Mouse (Mus musculus) lung, postnatal 36 days (tissue): ENCODE data around the gene Ssc4d.

ENCODE experiments used
- DNase-seq: peaks from one replicate; pipeline ENCODE4 v3.0.0; 2022; ENCODE audit warnings: mixed read lengths

The Ssc4d gene

GRCm38 (mm10) chr5:135935641-135936190 lies 38.6 kb downstream of the Ssc4d start:
- DNase-seq = no peak

GRCm38 (mm10) chr5:135935176-135935523 lies 39.2 kb downstream of the Ssc4d start:
- DNase-seq = no peak

GRCm38 (mm10) chr5:135934481-135935175 lies 39.7 kb downstream of the Ssc4d start, which contains the start of gene Ywhag:
Gene Ywhag (minus strand): TSS chr5:135934616.
- peak; percentile 98 for DNase-seq

- DNase-seq = peak; percentile 78
These were observed 40.4 kb downstream of the Ssc4d start for GRCm38 (mm10) chr5:135933900-135934441.

DNA sequence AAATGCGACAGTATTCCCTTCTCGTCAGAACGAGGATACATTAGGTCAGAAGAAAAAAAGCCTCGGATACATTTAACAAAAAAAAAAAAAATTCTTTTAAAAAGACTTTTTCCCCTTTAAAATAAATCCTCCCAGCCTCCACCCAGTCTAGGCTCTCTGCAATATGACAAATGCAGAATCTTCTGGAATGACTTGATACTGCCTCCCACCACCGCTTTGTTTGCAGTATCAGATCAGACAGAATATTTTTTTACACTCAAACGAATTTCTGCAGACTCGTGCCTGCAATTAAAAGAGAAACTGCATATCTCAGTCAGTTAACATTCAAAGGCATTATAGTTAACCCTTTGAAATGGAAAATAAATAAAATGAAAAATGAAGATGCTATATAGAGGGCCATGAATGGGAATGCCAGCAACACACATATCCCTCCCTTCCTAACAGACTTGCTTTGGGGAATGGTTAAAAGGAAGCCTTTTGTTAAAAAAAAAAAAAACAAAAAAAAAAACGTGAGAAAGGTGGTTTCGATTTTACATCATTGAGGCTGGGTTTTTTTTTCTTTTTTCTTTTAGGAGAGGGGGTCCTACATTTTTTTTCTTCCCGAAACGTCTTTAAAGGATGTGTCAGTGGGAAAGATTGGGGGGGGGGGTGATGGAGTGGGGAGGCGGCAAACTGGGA lies 41.0 kb downstream of the Ssc4d start:
- no peak for DNase-seq

GRCm38 (mm10) chr5:135932359-135932758 lies 42.0 kb downstream of the Ssc4d start:
- no peak for DNase-seq

- DNase-seq = no peak
These were observed 42.8 kb downstream of the Ssc4d start for GRCm38 (mm10) chr5:135931526-135931925.

GRCm38 (mm10) chr5:135929685-135930424 lies 44.5 kb downstream of the Ssc4d start:
- no peak for DNase-seq

- no peak for DNase-seq
These were observed 50.4 kb downstream of the Ssc4d start for GRCm38 (mm10) chr5:135923901-135924300.

GRCm38 (mm10) chr5:135919902-135920301 lies 54.4 kb downstream of the Ssc4d start:
- no peak for DNase-seq

- no peak for DNase-seq
These were observed 55.7 kb downstream of the Ssc4d start for GRCm38 (mm10) chr5:135918593-135918992.

- no peak for DNase-seq
These were observed 56.3 kb downstream of the Ssc4d start for GRCm38 (mm10) chr5:135918059-135918437.

DNA sequence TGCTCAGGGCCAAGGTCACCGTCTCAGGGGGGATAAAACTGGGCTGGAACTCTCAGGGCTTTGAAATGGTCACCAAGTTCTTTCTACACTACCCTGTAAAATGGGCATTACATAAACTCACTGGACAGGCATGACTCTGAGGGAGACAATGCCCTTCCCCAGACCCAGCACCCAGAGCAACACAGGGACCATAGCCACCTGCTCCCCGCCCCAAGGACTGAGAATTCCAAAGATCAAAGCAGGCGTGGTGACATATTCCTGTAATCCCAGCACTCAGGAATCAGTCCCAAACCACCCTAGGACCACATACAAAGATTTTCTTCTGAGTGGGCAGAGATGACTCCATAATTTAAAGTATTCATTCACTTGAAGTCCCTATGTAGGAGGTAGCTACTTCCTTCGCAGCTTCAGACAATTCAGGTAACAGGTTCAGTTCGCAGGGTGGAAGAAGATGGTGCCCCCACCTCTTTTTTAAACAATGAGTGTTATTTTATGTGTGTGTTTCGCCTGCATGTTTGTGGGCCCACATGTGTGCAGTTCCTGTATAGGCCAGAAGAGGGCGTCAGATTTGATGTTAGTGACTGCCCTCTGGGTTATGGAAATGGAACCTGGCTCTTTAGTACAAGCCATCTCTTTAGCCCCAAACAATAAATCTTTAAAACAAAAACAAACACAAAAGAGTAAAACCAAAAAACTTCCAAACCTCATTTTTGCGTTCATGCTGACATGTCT lies 56.8 kb downstream of the Ssc4d start:
- DNase-seq = no peak

DNA sequence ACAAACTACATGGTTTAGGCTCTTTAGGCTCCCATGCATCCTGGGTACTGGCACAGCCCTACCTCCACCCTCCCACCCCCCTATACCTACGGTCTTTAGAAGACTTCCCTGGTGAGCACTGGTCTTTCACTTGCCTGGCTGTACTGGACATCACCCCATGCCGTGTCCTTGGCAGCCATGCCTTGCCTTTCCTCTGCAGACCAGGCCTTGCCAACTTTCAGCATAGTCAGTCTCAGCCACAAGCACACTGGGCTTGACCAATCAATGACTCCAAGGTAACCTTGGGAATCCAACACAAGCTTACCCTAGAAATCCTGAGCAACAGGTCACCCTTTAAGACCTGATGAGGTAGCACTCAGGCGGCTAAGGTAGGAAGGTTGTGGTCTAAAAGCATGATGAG lies 57.7 kb downstream of the Ssc4d start:
- no peak for DNase-seq

- no peak for DNase-seq
These were observed 58.2 kb downstream of the Ssc4d start for GRCm38 (mm10) chr5:135916051-135916565.

- DNase-seq = peak; percentile 86
These were observed 60.2 kb downstream of the Ssc4d start for GRCm38 (mm10) chr5:135914156-135914555.

- DNase-seq = peak; percentile 68
These were observed 61.1 kb downstream of the Ssc4d start for GRCm38 (mm10) chr5:135913201-135913600.

DNA sequence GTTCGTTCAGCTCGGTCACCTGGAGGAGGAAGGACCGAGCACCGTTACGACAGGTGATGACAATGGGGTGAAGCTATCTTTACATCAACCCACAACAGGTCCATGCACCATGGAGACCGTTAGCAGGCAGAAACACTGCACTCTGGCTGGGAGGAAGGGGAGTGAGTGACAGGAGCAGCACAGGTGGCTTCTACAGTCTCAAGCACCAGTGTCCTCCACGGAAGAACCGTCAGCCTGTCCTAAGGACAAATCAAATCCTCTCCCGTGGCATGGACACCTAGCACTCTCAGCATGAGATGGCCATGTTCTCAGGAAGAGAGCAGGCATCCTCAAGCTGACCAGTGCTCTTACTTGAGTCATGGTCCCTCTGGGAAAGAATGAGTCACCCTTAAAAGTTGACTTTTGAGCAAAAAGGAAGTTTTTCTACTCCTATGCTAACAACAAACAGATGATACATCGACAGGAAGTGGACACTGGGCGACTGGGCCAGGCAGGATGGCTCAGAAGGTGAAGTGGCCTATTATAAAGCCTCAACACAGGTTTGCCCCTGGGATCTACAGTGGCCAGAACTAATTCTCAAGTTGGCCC lies 62.6 kb downstream of the Ssc4d start:
- no peak for DNase-seq

DNA sequence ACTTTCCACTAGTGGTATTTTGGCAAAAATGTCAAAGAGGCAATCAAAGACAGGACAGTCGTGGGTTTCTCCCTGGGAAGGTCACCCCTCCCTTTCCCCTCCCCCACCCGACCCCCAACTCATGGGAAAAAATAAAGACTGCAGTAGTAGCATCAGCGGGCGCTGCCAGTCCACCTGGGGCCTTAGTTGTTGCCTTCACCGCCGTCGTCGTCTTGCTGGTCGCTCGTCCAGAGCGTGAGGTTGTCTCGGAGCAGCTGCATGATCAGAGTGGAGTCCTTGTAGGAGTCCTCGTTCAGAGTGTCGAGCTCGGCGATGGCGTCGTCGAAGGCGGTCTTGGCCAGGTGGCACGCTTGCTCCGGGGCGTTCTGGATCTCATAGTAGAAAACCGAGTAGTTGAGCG lies 63.5 kb downstream of the Ssc4d start:
- DNase-seq = no peak
